Mouse (Mus musculus): ENCODE results near the gene Safb2.

DNA sequence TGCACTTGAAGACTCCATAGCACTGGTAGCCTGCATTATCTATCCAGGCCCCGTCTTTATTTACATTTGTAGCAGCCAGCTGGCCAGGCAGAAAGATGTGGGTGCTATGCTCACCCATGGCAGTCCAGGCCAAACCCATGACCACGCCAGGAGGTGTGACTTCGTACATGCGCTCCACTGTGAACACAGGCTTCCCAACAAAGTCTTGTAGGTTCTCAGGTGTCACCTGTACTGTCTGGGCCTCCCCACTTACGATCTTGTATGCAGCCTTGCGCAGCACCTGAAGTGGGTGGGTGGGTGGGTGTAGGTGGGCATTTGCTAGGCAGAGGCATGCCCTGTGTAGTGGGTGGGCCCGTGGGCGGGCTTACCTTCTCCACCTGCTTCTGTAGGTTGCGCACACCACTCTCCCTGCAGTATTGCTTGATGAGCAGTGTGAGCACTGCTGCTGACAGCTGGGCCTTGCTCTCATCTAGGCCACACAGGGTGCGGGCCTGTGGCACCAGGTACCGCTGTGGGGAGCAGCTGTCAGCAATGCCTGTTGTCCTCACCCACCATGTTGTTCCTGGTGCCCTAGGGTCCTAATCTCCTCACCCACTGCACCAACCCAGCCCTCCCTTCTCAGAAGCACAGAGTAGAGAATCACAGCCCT is 30.9 kb upstream of the Safb2 start:
- TF ChIP-seq EP300 (IDR thresholded peaks at IDR 0.05; ENCODE audit: low read depth) (no peak), CTCF (IDR thresholded peaks at IDR 0.05; ENCODE audit: low read depth) (no peak)

All from heart, postnatal 0 days (tissue).